Mouse (Mus musculus) intestine, embryonic 16.5 days (tissue): ENCODE results near the gene Spint4. TPM values are rescaled to one million over a fixed set of nuclear protein-coding genes. Genes with fewer than 3 reads are reported as not detected.
A peak's percentile ranks its signal among the peaks of the same experiment; 100 is the strongest.

Source experiments
- ATAC-seq: fragments of 200-750 bp; cut with Nextera tagmentation; 2 replicates; pipeline ENCODE4 v1.8.0; 2017; ENCODE audit warnings: moderate TSS enrichment, moderate library complexity
- H3K27ac ChIP-seq: fragments of 300-500 bp; sonication (generic); 2 replicates; pipeline ENCODE4 v1.5.1; 2014; ENCODE audit warnings: mild to moderate bottlenecking, low read length
- H3K27me3 ChIP-seq: fragments of 300-500 bp; sonication (generic); replicated peaks from 2 replicates; pipeline ENCODE4 v1.6.1; 2014; ENCODE audit warnings: low read length, control low read depth, mixed read lengths; ENCODE audit not compliant: control insufficient read depth, insufficient read depth
- H3K36me3 ChIP-seq: fragments of 300-500 bp; sonication (generic); 2 replicates; pipeline ENCODE4 v1.6.1; 2014; ENCODE audit warnings: low read length, control low read depth; ENCODE audit not compliant: control insufficient read depth, insufficient read depth
- H3K4me1 ChIP-seq: fragments of 300-500 bp; sonication (generic); 2 replicates; pipeline ENCODE4 v1.6.1; 2014; ENCODE audit warnings: low read length, control low read depth, mixed read lengths; ENCODE audit not compliant: control insufficient read depth, insufficient read depth
- H3K4me2 ChIP-seq: fragments of 300-500 bp; sonication (generic); 2 replicates; pipeline ENCODE4 v1.6.1; 2014; ENCODE audit warnings: low read depth, low read length, control low read depth
- H3K4me3 ChIP-seq: fragments of 300-500 bp; sonication (generic); 2 replicates; pipeline ENCODE4 v1.5.1; 2014; ENCODE audit warnings: mild to moderate bottlenecking, low read length
- H3K9ac ChIP-seq: fragments of 300-500 bp; sonication (generic); 2 replicates; pipeline ENCODE4 v1.6.1; 2014; ENCODE audit warnings: low read depth, low read length
- H3K9me3 ChIP-seq: fragments of 300-500 bp; sonication (generic); 2 replicates; pipeline ENCODE4 v1.6.1; 2016; ENCODE audit warnings: low read length, control low read depth; ENCODE audit not compliant: control insufficient read depth
- WGBS: fragments of 180-500 bp; shearing (Covaris S2); extraction: QIAGEN DNeasy Blood & Tissue Kit; methylation state at CpG from one replicate; pipeline ENCODE4 v1.1.7; 2014; 5-methylcytosine and 5-hydroxymethylcytosine counted together
- polyA plus RNA-seq: library from polyadenylated mRNA; unstranded; fragments of >200 nt; fragmentation: Nextera tagmentation; extraction: Ambion mirVana; gene quantifications from 2 replicates; pipeline ENCODE4 v1.2.1, GENCODE M21; 2015

The Spint4 gene
- polyA plus RNA-seq, 1 experiment from 2014 or later = not detected

DNA sequence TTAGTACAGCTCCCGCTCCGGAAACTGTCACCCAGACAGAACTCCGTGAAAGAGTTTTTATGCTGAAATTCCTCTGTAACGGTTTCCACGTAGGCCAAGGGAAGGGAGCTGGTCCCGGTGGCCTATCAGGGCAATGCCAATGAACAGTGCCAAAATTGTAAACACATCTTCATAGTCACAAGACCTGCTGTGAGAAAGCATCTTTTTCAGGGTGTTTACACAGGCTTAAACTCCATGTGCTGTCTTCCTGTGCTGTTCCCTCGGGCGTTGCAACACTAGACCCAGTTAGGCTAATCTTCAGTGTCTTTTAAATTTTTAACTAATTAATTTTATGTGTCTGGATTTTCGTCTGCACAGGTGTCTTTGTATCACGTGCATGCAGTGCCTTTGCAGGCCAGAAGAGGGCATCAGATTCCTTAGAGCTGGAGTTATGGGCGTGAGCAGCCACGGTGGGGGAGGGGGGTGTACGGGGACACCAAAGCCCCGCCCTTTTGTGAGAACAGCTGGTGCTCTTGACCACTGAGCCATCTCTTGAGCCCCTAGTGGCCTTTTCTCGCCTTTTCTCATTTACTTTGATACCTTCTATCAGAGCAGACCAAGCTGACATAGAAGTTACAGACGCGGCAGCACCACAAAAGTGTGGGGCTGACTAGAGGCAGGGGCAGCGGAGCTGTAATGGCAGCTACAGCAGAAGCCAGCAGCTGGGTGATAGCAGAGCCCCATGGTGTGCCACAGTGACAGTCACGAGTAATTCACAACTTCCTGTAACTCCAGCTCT is 19.3 kb upstream of the Spint4 start:
- 19% methylated on average over 19 of the region's 19 CpGs for WGBS
- peak; percentile 79 for ATAC-seq
- H3K9me3 ChIP-seq = no peaks in the 10 kb centered on the region
- peaks cover 8% of the 10 kb centered on the region for H3K4me1 ChIP-seq
- H3K9ac ChIP-seq = peak overlapping the region; percentile 31; the same call in 1 of the 2 replicates
- H3K4me2 ChIP-seq = peak overlapping the region; percentile 40
- H3K36me3 ChIP-seq = no peaks in the 10 kb centered on the region
- no peaks in the 10 kb centered on the region for H3K27me3 ChIP-seq
- H3K27ac ChIP-seq = peak overlapping the region; percentile 20; the same call in 1 of the 2 replicates
- H3K4me3 ChIP-seq = peak overlapping the region; percentile 24

DNA sequence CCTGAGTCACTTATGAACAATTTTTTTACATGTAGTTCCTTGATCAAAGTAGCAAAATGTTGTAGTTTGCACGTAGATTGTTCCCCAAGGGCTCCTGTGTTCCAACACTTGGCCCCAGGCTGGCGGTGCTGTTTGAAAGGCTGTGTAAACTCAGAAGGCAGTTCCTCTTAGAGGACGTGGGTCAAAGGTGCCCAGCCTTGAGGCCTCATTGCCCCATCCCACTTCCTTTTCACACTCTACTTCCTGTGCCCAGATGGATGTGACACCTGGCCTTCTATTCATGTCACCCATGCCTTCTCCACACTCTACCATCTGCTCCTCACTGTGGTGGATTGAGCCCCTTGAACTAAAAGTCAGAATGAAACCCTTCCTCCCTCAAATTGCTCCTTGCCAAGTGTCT is 18.4 kb upstream of the Spint4 start:
- Histone ChIP-seq H3K4me1 (peaks cover 8% of the 10 kb centered on the region), H3K9me3 (no peaks in the 10 kb centered on the region), H3K27me3 (no peaks in the 10 kb centered on the region), H3K4me2 (no peak overlapping the region), H3K27ac (no peak overlapping the region), H3K36me3 (no peaks in the 10 kb centered on the region), H3K9ac (no peak overlapping the region), H3K4me3 (no peak overlapping the region)
- 24% methylated on average over 3 of the region's 3 CpGs for WGBS
- peak; percentile 84 for ATAC-seq

DNA sequence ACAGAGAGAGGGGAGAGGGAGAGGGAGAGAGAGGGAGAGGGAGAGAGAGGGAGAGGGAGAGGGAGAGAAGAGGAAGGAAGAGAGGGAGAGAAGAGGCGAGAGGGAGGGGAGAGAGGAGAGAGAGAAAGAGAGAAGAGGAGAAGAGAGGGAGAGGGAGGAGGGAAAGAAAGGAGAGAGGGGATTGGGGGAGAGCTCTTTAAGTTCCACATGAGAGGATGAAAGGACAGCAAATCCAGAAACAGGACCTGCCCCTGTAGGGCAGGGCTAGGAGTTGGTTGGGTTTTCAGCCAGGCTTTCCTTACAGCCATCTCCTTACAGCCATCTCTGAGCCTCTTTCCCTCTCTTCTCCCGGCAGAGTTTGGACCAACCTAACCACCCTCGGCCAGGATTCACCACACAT is 13.5 kb upstream of the Spint4 start, which contains the start of gene Wfdc13:
Gene Wfdc13, plus strand, starts transcription at position 301 of the 400 bp plus-strand sequence.
- WGBS = 70% methylated on average over 3 of the region's 3 CpGs
- Histone ChIP-seq H3K27me3 (no peaks in the 10 kb centered on the region), H3K27ac (no peak within 1 kb of the TSS), H3K9ac (no peak within 1 kb of the TSS), H3K4me1 (peaks cover 2% of the 10 kb centered on the region; the same call in 1 of the 2 replicates), H3K36me3 (no peaks in the 10 kb centered on the region), H3K9me3 (no peaks in the 10 kb centered on the region), H3K4me2 (no peak within 1 kb of the TSS), H3K4me3 (no peak within 1 kb of the TSS)
- ATAC-seq = no peak

DNA sequence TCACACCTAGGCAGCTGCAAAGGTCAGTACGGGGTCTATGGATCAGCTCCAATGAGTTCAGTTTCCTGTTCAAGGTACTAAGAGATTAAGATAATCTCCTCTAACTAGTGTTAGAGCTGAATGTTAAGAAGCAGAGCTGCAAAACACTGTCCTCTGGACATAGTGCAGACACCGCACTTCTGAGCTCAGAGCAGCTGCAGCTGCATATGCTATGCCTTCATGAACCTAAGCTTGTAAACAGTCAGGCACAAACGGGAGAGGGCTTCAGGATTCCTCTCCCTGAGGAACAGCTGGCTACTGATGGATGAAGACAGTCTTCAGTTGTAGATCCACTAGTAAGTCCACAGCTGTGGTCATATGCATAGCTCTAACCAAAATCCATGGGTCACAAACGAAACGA is 2.7 kb downstream of the Spint4 start:
- Histone ChIP-seq H3K36me3 (no peaks in the 10 kb centered on the region), H3K4me1 (peaks cover 3% of the 10 kb centered on the region; the same call in 1 of the 2 replicates), H3K4me3 (no peak overlapping the region), H3K27ac (no peak overlapping the region), H3K4me2 (no peak overlapping the region), H3K27me3 (no peaks in the 10 kb centered on the region), H3K9ac (no peak overlapping the region), H3K9me3 (no peaks in the 10 kb centered on the region)
- 49% methylated on average over 5 of the region's 5 CpGs for WGBS
- peak; percentile 59 for ATAC-seq

DNA sequence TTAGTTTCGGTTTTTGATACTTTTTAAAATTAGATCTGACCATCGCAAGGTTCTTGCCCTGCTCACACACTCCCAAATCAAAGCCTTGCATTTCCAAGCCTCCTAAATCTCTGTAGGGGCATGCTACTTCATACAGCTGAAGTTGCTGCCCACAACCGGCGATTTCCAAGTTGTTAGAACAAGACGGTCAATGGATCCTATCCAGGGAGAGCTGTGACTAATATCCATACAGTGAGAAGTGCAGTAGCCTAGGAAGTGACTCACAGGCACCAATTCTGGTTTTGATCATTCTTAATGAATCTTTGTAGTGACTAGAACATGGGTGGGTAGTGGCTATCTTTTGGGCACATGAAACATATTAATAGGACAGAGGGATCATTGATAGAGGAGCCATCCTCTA is 3.5 kb downstream of the Spint4 start:
- H3K4me2 ChIP-seq = no peak overlapping the region
- H3K4me1 ChIP-seq = peaks cover 3% of the 10 kb centered on the region; the same call in 1 of the 2 replicates
- H3K36me3 ChIP-seq = no peaks in the 10 kb centered on the region
- H3K9me3 ChIP-seq = no peaks in the 10 kb centered on the region
- H3K9ac ChIP-seq = no peak overlapping the region
- 86% methylated on average over 5 of the region's 5 CpGs for WGBS
- H3K27me3 ChIP-seq = no peaks in the 10 kb centered on the region
- H3K27ac ChIP-seq = no peak overlapping the region
- ATAC-seq = no peak
- H3K4me3 ChIP-seq = no peak overlapping the region

DNA sequence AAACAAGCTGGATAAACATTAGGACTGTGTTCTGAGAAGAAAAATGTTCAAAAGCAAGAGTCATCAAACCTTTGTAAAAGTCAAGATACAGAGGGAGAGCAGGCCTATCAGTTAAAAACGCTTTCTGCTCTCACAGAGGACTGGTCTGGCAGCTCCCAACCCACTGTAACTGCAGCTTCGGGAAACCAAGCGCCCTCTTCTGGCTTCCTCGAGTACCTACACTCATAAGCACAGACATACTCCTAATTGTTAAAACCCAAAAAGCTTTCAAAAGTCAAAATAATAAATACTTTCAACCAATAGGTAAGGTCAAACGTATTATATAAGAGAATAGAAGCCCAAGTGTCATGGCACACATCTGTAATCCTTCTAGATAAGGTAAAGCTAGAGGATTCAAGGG is 5.9 kb downstream of the Spint4 start:
- H3K4me2 ChIP-seq = no peak overlapping the region
- 76% methylated on average over 5 of the region's 5 CpGs for WGBS
- H3K9me3 ChIP-seq = no peaks in the 10 kb centered on the region
- no peak for ATAC-seq
- no peaks in the 10 kb centered on the region for H3K27me3 ChIP-seq
- peaks cover 3% of the 10 kb centered on the region; the same call in 1 of the 2 replicates for H3K4me1 ChIP-seq
- H3K4me3 ChIP-seq = no peak overlapping the region
- H3K36me3 ChIP-seq = no peaks in the 10 kb centered on the region
- H3K27ac ChIP-seq = no peak overlapping the region
- H3K9ac ChIP-seq = no peak overlapping the region

DNA sequence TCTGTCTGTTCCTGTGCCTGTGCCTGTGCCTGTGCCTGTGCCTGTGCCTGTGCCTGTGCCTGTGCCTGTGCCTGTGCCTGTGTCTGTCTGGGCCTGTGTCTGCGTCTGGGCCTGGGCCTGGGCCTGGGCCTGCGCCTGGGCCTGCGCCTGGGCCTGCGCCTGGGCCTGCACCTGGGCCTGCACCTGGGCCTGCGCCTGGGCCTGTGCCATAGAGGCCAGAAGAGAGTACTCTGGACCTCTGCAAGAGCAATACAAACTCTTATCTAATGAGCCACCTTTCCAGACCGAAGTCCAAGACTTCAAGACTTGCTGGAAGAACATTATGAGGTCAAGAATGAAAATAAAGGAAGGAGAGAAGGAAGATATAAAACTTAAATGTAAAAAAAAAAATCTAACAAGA is 7.0 kb downstream of the Spint4 start:
- Histone ChIP-seq H3K4me1 (peaks cover 3% of the 10 kb centered on the region; the same call in 1 of the 2 replicates), H3K9ac (peak overlapping the region; percentile 48; the same call in 1 of the 2 replicates), H3K27me3 (no peaks in the 10 kb centered on the region), H3K27ac (peak overlapping the region; percentile 65; the same call in 1 of the 2 replicates), H3K36me3 (no peaks in the 10 kb centered on the region), H3K4me3 (no peak overlapping the region), H3K9me3 (no peaks in the 10 kb centered on the region), H3K4me2 (no peak overlapping the region)
- WGBS = 74% methylated on average over 6 of the region's 6 CpGs
- ATAC-seq = peak; percentile 95

DNA sequence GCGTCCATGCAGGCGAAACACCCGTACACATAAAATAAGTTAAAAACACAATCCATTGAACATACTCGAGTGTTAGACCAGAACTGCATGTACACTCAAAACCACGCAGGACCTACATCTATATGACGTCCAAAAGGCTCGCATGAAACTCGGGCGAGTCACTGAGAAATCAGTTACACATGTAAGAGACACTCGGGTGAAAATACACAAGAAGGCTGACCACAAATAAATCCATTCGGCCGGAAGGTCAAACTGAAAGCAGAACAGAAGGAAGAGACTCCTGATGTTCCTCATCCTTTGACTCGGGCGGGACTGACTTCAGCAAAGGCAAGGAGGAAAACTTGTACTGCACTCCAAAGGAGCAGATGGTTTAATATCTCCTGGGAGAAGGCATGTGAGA is 7.7 kb downstream of the Spint4 start:
- 0 out of 2 replicates have a peak overlapping the region, but pooled peaks have one; percentile 19 for H3K27ac ChIP-seq

DNA sequence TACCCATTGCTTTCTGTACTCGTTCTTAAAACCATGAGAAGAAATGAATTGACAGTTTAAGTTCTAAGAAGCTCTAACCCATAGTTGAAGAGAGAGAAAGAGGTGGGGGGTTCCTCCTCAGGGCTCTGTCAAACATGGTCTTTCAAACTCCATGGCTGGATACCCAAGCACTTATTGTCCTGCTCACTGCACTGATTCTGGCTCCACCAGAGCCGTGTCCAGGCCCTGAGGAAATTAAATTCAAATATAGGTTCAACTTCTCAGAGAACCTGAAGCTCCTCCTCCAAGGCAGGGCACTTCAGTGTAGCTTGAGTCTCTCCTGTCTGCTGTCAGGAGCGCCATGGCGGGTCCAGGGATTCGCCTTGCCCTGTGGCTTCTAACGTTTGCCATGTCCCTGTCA is 16.7 kb downstream of the Spint4 start, which contains the start of gene Spint5:
Gene Spint5, plus strand, starts transcription at position 301 of the 400 bp plus-strand sequence.
- H3K4me3 ChIP-seq = no peak within 1 kb of the TSS
- no peak within 1 kb of the TSS for H3K4me2 ChIP-seq
- no peaks in the 10 kb centered on the region for H3K27me3 ChIP-seq
- no peak within 1 kb of the TSS for H3K9ac ChIP-seq
- no peaks in the 10 kb centered on the region for H3K4me1 ChIP-seq
- no peak for ATAC-seq
- H3K9me3 ChIP-seq = no peaks in the 10 kb centered on the region
- no peaks in the 10 kb centered on the region for H3K36me3 ChIP-seq
- H3K27ac ChIP-seq = no peak within 1 kb of the TSS
- WGBS = 81% methylated on average over 6 of the region's 6 CpGs

More for the DNA sequence above, 7.7 kb downstream of the Spint4 start:
- Histone ChIP-seq H3K9ac (no peak overlapping the region), H3K9me3 (no peaks in the 10 kb centered on the region), H3K4me1 (no peaks in the 10 kb centered on the region), H3K4me2 (no peak overlapping the region), H3K27me3 (no peaks in the 10 kb centered on the region), H3K4me3 (no peak overlapping the region), H3K36me3 (no peaks in the 10 kb centered on the region)
- 87% methylated on average over 14 of the region's 14 CpGs for WGBS
- no peak for ATAC-seq
